Mouse (Mus musculus): ENCODE results near the gene Gm14327. TPM values are rescaled to one million over a fixed set of nuclear protein-coding genes. Genes with fewer than 3 reads are reported as not detected.

Gm14327 gene
- total RNA-seq (2023) = under 1 TPM; 0.24 to 0.64 TPM

DNA sequence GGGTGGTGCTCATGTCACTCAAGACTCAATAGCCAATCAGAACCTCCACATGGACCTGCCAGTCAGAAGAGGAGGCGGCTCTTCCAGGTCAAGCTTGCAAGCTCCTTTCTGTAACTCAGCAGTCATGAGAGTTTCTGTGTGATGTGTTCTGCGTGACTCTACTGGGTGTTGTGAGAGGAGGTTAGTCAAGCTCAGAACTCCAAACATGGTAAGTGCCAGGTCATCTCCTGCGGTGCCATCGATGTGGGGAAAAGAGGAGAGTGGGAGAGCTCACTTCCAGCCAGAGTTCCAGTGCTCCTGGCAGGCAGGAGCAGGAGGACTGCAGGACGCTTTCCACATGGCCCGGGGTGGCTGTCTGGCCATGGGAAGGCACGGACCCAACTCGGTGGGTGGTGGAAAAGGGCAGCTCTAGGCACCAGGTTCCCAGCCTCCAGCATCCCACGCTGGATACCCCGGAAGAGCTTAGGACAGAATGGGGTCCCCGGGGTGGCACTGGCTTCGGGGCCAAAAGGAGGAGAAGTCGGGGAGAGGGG is at the start of gene Gm14327:
Gene Gm14327 (plus strand): TSS at position 51 of the 533 bp plus-strand sequence.

DNA sequence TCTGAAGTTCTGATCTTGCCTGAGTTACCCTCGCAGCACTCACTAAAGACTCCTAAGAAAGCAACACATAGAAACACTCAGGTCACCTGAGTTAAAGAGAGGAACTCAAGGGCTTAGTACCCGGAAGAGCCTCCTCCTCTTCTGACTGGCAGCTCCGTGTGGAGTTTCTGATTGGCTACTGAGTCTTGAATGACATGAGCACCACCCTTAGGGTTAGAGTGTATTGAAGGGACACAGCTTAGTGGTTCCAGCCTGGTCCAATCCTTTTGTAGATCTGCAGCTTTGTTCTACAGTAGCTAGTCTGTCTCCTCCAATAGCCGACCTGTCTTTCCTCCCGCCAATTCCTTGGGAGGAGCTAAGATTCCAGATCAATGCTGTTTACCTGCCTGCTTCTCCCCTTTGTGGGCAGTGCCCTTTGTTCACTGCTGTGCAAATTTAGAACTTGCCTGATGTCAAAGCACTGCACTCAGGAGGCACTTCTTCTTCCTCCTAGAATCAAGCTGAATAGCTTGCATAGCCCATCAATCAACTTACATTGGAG is 28.7 kb downstream of the Gm14327 start, which contains the start of gene Zfp972:
Gene Zfp972 (minus strand): TSS at position 51 of the 541 bp plus-strand sequence.

Other genes with a start within 250 kb of the Gm14327 start
- 1 to 10 TPM; 2.0 to 3.0 TPM for gene Gm14322, start 137.8 kb upstream of the Gm14327 start, total RNA-seq (2023)
- 1 to 10 TPM; 3.8 to 8.5 TPM for gene Gm14325, start 56.8 kb upstream of the Gm14327 start, total RNA-seq (2023)
- gene Zfp972, start 28.5 kb downstream of the Gm14327 start, total RNA-seq (2023) = not detected
- gene Gm14326, start 60.2 kb downstream of the Gm14327 start, total RNA-seq (2023) = 1 to 10 TPM; 5.2 to 6.7 TPM
- gene Zfp971, start 126.2 kb downstream of the Gm14327 start, total RNA-seq (2023) = 10 to 100 TPM; 21.0 to 26.4 TPM
- 1 to 10 TPM; 2.6 to 3.4 TPM for gene Zfp931, start 181.4 kb downstream of the Gm14327 start, total RNA-seq (2023)
- not detected for gene Phactr3, start 221.9 kb downstream of the Gm14327 start, total RNA-seq (2023)

Data from neutrophil, adult 83 days (primary cell).